Mouse (Mus musculus) liver (tissue): ENCODE results near the gene Atp6v0a1.

Experiments
- DNase-seq: peaks from one replicate; pipeline ENCODE4 v3.0.0-alpha.2; 2020; ENCODE audit warnings: mixed read lengths

The Atp6v0a1 gene

DNA sequence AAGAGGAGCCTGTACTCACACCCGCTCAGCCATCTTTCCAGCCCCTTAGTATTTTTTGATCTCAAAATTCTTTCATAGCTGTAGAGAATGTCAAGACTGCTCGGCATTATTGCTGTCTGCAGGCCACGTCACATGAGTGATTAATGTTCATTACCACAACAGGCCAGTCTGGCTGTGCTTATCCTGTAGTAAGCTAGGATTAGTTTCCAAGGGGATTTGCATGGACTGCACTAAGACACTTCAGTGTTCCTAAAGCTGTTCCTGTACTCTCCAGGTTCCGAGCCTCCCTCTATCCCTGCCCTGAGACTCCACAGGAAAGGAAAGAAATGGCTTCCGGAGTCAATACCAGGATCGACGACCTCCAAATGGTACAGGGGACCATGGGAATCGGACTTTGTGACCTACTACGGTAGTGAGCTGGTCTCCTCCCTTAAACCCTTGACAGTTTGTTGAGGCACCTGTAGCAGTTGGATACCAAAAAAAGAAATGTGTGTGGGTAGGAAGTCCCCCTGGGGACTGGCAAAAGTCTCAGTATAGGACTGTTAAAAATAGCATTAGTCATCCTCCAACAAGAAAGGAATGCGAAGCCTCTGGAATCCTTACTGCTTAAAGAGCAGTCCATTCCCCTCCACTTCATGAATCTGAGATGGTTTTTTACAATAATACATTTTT, 21.0 kb downstream of the Atp6v0a1 start:
- no peak for DNase-seq

DNA sequence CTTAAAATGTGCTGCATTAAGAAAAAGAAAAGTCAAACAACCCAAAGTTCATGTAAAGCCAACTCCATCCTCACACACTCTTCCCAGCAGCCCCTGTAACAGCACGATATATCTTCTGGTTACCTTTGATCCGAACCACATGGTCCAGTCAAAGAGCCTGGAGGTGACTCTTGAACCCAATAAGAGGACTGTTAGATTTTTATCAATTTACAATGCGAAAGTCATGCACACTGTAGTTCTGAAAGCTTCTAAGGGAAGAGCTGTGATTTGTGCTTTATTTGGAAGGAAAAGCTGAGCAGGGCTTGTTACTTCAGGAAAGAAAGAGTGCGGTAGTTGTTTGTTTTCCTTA, 21.5 kb downstream of the Atp6v0a1 start:
- DNase-seq, result no peak

DNA sequence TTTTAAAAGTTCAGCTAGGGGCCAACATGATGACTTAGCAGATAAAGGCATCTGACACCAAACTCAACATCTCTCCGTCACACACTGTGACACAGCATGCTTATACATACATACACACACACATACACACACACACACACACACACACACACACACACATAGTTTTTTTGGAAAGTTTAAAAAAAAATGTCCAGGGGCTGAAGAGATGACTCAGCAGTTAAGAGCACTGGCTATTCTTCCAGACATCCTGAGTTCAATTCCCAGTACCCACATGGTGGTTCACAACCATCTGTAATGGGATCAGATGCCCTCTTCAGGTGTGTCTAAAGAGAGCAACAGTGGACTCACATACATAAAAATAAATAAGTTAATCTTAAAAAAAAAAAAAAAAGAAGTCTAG, 22.2 kb downstream of the Atp6v0a1 start:
- no peak for DNase-seq

DNA sequence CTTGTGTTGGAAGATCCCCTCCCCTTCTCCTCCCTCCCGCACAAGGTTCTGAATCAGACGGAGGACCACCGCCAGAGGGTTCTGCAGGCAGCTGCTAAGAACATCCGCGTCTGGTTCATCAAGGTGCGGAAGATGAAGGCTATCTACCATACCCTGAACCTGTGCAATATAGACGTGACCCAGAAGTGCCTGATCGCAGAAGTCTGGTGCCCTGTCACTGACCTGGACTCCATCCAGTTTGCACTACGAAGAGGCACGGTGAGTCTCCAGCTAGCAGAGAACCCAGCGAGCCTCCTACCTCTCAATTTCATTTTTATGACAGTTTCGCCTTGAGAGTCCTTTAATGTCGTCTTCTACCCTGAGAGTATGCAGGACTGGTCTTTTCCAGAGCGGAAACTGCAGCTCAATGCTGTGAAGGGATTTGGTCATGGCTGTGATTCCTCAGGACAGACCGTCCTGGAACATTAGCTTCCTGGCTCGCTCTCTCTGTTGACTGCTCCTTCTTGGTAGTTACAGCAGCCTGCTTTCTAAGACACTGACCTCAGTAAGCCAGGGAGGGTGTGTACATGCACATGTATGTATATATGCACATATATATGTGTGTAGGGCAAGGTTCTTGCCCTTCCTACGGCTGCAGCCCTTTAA, 24.7 kb downstream of the Atp6v0a1 start:
- DNase-seq, result no peak

DNA sequence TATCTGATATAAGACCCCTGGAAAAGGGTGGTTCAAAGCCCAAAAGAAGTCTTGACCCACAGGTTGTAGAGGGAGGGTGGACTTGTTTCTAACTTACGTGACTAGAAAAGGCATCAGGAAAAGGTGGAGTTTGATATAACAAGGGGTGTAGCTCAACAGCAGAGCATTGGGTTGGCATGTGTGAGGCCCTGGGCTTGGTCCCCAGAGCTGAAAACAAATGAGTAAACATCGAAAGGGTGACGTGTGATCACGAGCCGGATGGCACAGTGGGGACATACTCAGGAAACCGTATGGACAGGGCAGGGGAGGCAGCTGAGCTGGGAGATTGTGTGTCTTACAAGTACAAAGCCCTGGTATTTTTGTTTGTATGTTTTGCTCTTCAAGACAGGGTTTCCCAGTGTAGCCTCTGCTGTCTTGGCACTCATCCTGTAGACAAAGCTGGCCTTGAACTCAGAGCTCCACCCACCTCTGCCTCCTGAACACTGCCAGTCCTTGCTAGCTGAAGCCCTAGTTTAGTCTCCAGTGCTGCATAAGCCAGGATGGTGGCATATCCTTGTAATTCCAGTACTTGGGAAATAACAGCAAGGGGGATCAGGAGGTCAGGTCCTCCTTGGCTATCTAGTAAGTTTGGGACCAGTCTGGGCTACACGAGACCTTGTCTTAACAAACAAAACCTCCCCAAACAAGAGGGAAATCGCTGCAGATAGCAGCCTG, 25.5 kb downstream of the Atp6v0a1 start:
- DNase-seq, result no peak

DNA sequence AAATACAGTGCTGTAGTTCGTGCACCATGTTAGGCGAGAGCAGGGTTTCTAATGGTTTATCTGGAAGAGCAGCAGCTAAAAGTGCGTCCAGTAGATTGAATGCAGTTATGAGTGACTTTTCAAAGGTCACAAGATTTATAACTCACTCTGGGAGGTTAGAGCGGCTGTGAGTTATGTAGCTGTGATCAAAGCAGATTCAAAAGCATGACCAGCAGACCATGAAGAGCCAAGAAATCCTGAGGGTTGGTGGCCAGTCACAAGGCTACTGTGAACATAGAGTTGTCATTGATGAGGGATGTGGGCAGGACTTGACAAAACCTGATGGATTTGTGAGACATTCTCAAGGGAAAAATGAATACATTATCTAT, 26.1 kb downstream of the Atp6v0a1 start:
- DNase-seq, result no peak

DNA sequence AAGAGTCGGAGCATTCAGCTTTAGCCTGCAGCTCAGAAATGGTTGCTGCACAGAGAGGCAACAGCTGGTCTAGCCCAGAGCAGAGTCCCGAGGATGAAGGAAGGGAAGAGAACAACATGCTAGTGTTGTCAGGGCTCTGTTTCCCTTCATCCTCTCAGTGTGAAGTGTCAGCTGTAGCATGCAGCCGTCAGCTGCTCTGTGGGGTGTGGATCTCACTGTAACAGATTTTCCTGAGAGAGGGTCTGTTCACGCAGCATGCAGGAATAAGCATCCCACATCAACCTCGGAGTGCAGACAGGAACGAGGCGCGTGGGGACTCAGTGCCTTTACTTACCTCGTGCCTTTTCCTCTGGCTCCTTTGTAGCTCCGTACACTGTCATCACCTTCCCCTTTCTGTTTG, 28.5 kb downstream of the Atp6v0a1 start:
- DNase-seq, result no peak

DNA sequence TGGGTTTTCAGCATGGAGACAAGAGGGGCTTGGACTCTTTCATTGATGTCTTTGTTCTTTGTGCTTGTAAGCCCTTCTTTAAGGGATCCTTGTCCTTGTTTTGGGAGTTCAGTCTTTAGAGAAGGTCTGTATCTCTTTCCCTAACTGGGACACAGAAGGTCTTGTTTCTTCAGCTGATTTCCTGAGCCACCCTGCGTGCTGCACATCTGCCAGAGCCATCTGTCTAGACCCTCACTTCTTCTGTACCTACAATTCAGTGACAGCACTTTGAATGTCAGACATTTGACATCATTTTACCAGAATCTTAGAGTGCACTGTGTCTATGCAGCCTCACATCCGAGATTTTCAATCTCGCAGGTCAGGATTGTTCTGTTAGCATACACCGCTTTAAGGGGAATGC, 36.6 kb downstream of the Atp6v0a1 start:
- no peak for DNase-seq

DNA sequence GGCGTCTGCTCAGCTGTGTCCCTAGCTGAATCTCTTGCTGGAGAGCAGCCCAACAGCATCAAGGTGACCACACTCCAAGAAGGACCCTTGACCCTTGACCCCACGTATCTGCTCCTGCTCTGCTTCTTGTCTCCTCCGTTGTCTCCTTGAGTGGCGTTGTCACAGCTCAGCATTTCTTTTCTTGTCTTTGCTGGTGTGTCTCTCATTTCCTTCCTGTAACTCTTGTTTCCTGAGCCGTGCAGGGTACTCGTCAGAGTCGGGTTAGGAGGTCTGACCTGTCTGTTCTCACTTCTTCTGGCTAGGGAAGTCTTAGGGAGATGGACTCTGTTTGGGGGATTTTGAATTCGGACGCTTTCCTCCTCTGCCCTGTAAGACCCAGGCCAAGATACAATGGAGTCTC, 37.2 kb downstream of the Atp6v0a1 start:
- DNase-seq, result no peak

DNA sequence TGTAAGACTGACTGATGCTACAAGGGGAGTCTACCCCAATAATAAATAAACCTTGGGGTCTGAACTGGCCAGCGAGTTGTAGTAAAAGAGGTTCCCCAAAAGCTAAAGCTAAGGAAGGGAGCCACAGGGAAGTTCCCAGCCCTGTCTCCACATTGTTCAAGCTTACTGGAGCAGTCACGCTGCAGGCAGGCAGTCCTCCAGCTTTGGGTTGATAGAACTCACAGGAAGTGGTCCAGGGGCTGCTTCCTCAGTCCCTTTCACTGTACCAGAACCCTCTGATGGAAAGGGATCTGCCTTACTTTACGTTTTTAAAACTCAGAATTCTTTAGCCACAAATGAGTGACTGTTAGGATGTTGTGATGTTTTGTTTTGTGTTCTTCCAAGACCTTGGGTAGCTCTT, 38.2 kb downstream of the Atp6v0a1 start:
- DNase-seq, result no peak

DNA sequence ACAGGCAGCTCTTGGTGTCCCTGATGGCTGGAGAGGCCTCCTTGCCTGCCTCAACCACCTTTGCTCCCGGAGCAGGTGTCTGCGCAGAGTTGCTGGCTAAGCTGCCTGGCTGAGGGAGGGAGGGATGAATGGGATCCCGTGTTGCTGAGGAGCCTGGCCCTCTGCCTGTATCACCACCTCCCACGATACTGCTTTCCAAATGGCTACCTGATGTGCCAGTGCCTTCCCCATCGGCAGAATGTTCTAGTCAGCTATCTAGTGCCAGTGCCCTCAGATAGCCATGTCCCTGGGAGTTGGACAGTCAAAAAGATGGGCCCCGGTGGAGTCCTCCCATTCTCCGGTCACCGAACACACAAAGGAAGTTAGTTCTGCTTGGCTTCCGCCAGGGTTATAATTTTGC, 41.1 kb downstream of the Atp6v0a1 start:
- no peak for DNase-seq

DNA sequence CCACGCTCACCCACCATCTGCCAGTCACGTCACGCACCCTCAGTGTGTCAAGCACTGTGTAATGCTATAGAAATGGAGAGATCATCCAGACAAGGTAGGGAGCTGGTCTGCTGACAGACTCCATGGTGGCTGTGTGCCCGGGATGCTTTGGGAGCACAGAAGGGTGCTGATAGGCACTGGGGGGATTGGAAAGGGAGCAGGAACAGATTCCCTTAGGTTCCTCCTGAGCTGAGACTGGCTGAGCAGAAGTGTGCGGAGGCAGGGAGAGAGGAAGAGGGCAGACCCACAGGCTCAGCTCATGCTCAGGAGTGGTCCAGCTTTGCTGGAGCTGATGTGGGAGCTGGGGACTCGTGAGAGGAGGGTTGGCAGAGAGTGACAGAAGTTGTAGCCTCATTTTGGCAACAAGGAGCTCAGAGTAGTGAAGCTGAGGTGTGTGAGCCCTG, 41.8 kb downstream of the Atp6v0a1 start:
- no peak for DNase-seq

DNA sequence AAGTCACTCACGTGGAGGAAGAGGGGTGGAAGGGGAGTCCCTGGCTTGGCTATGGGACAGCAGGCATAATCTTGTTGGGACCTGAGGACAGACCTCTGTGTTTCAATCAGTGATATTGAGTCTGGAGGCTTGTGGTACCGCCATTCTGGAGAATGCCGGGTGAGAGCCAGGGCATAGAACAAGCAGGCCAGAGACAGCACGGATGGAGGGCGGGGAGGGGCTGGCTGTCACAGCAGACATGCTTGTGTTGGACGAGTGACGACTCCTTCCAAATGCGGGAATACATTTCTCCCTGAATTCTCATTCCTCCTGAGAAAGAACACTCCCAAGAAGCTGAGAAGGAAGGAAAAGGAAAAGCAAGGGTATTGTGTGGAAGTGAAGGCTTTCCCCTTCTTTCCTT, 42.4 kb downstream of the Atp6v0a1 start:
- no peak for DNase-seq

DNA sequence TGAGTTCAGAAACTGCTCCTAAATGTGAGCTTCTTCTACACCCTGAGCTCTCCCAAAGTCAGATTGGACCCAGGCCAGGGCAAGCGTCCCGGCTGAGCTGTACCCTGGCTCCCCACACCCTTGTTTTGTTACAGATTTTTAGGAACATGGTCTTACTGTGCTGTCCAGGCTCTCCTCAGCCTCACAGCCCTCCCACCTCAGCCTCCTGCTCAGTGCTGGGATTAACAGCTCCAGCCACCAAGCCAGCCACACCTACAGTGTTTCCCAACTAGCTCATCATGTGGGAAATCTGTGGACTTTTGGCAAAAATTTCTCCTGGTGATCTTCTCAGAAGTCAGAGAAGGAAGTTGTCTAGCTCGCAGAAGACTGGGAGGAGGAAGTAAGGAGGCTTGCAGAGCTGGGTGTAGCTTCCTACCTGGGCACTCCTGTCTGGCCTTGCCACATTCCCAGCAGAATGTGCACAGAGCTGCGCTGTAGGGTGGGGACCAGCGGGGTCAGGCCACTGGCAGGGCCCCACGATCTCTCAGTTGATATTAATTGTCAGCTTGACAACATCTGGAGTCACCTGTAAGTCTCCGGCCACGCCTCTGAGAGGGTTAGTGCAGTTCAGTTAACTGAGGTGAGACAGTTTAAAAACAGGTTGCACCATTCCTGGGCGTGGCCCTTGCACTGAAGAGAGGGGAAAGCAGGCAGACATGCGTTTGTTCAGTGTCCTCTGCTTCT, 43.7 kb downstream of the Atp6v0a1 start:
- DNase-seq, result no peak

DNA sequence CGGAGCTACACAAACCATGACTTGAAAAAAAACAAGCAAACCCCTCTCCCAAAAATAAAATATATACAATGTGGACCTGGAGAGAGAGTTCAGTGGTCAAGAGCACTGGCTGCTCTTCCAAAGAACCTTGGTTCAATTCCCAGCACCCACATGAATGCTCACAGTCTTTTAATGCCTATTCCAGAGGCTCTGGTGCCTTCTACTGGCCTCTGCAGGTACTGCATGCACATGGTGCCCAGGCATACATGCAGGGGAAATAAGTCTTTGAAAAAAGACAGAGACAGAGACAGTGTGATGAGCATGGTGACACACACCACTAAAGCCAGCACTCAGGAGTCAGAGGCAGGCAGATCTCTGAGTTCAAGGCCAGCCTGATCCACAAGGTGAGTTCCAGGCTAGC, 44.7 kb downstream of the Atp6v0a1 start:
- DNase-seq, result peak; percentile 41

DNA sequence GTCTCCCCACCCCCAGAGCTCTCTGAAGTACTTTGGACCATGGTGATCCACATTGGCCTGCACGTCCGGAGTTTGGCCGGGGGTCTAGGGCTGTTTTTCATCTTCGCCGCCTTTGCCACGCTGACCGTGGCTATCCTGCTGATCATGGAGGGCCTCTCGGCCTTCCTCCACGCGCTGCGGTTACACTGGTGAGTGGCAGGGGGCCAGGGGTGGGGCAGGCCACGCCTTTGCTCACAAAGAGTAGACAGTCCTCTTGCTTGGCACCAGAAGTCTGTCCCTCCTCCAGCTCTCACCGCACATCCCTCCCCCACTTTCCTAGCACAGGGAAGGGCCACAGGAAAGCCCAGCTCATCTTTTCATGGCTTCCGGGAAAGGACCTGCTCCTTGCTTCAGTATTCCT, 46.2 kb downstream of the Atp6v0a1 start:
- DNase-seq, result no peak

DNA sequence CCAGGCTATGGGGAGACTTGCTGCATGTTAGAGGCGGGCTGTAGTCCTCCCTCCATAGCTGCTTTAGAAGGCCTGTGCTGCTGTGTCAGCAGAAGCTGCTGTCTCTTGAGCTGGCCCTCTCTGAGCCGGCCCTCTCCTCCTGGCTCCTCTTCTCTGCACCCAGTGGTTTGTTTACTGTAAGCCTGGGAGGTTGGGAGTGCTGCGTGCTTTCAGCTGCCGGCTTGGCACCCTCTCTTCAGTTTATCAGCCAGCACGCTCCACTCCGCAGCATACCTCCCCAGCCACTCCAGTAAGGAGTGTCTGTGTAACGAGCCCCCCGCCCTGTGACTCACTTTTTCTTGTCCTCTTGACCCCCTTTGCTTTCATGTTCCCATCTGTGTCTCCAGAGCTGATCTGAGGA, 47.6 kb downstream of the Atp6v0a1 start:
- peak; percentile 33 for DNase-seq

DNA sequence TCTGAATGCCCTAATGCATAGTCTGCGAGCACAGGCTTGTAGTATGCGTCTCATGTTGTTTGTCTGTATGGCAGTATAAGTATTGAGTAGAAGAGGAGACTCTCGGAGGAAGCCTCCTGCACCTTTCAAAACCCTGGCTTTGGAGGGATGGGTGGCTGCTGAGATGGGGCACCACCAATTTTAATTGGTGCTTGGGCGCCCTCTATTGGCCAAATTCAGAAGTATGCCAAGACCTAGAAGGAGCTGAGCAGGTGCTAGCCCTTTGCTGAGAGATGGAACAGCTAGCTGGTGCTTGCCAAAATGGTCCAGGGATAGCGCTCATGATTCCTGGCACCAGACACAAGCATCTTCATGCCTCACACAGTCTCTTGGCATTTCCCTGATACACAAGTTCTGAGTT, 48.6 kb downstream of the Atp6v0a1 start:
- DNase-seq, result peak; percentile 85

DNA sequence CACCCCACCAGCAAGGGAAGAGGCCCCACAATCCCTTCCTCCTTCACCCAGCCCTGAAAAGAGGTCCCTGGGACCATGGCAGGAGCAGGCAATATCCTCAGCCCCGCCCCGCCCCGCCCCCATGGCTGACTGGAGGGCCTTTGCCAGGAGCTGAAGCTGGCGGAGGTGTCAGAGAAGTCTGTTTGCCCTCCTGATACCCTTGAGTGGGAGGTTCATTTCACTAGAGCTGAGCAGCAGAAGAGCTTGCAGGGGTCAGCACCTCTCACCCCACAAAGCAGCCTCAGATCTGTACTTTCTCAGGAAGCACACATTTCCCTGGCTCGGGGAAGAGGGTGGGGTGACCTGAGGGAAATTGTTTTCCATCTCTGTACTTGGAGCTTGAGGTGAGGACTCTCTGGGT, 49.5 kb downstream of the Atp6v0a1 start:
- DNase-seq, result peak; percentile 56

DNA sequence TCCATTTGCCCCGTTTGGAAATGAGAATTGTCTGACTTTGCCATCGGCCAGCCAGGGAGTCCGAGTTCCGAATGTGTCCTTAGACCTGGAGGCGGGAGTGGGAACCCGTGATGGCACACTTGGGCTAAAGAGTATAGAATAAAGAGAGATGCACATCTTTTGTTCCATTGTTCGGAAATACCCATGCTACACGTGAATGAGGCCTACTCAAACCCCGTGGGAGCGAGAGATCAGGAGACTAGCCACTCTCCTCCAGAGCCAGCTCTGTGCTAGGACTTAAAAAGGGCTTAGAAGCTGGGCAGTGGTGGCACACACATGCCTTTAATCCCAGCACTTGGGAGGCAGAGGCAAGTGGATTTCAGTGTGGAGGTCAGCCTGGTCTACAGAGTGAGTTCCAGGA, 50.2 kb downstream of the Atp6v0a1 start:
- DNase-seq, result no peak

DNA sequence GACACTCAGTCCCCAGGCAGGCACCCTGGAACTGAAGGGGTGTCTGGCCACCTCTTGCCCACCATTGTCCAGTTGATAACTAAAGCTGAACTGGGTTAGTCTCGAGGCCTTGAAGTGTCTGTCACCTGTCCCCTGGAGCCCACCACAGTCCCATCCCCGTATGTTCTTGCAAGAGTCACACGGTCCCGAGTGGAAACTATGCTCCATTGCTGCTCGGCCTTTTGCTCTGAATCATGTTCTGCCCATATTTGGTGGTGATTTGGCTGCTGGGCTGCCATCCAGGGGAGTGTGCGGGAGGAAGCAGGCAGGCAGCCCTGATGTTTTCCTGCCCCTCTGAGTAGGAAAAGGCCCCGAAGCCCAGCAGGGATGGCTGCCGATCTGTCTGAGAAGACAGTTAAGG, 50.9 kb downstream of the Atp6v0a1 start:
- DNase-seq, result no peak

DNA sequence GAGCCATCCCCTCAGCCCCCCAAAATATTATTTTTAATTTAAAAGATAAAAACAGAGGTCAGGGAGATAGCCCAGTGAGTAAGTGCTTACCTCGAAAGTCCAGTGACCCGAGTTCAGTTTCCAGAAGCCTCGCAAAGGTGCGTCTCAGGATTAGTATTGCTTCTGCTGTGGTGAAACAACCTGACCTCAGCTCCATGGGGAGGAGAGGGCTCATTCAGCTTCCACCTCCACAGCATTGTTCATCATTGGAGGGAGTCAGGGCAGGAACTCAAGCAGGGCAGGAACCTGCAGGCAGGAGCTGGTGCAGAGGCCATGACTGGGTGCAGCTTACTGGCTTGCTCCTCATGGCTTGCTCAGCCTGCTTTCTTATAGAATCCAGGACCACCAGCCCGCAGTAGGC, 51.8 kb downstream of the Atp6v0a1 start:
- no peak for DNase-seq

DNA sequence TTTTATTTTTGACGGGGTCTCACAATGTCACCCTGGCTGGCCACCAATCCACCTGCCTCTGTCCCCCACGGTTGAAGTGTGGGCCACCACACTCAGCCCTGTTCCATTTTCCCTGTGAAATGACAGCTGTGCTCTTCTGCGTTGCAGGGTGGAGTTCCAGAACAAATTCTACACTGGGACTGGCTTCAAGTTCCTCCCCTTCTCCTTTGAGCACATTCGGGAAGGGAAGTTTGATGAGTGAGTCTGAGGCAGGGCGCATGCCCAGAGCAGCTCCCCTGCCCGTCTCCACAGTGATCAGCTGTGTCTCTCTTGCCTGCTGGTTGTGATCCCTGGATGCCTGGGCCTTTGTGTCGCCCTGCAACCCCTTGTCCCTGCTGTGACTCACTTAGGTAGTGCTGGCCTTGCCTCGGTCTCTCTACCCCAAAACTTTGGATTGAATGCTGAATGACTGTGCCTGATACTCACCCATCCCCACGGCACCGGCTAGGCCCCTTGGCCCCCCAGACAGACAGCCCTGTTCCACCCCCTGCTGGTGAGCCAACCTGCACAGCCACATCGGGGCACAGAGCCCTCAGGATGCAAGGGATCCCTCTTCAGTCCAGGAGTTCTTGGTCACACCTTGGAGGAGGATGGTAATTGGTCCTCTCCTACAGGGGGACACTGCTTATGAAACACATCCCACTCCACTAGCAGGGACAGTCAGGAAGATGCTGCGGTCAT, 53.1 kb downstream of the Atp6v0a1 start:
- DNase-seq, result no peak
